Mouse (Mus musculus): ENCODE measurements around the gene Ptprk.

- no peak for TF ChIP-seq CTCF (IDR thresholded peaks at IDR 0.05; ENCODE audit: low read depth, low read length)
- TF ChIP-seq TAL1 (conservative IDR thresholded peaks at IDR 0.05; ENCODE audit: low read depth, low read length), result no peak
- no peak for TF ChIP-seq GATA2 (IDR thresholded peaks at IDR 0.05; ENCODE audit: borderline replicate concordance, low read depth, low read length)
- TF ChIP-seq GATA1 (IDR thresholded peaks at IDR 0.05; ENCODE audit: borderline replicate concordance, low read length), result no peak
- TF ChIP-seq POLR2AphosphoS5 (IDR thresholded peaks at IDR 0.05; ENCODE audit: insufficient replicate concordance, low read depth, low read length), result no peak
Observed at GRCm38 (mm10) chr10:28459963-28460362, 385.3 kb downstream of the Ptprk start.
